ENCODE assay signal across 21 mouse cellular contexts in the genomic region with DNA sequence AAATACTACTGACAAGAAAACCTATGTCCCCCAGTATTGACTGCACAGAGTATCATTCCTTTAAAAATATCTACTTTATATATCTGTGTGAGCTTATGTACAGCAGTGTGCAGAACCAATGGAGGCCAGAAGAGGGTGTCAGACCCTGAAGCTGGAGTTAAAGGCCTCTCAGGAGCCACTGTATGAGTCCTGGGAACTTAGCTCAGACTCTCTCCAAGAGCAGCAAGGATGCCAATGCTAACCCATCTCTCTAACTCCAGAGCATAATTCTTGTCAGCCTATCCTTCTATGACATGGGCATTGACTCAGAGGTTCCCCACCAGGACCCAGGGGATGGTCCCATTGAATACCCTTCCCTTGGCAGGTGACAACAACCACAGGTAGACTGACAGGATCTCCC.
DNase-seq lines count a peak whose midpoint lies in the region; ATAC-seq lines count a peak whose summit lies in the region.
"Had no signal": no experiment of that assay in that cellular context is flagged by ENCODE, and none has a peak within 500 bp of the region (broad histone marks: within the 10 kb centered on the region; RNA-seq: fewer than 3 reads in every experiment).

No protein-coding gene starts in this region.

- no peak overlapping the region for H3K9ac ChIP-seq in midbrain, embryonic 11.5 days (ENCODE audit: low read length)
- no peak overlapping the region for H3K9ac ChIP-seq in midbrain, embryonic 16.5 days (ENCODE audit: low read depth, low read length)
- H3K9ac ChIP-seq: embryonic facial prominence, embryonic 13.5 days; embryonic facial prominence, embryonic 15.5 days; forebrain, embryonic 12.5 days had no signal

- H3K4me2 ChIP-seq in midbrain, embryonic 11.5 days: no peak overlapping the region
- no peak overlapping the region for H3K4me2 ChIP-seq in midbrain, embryonic 16.5 days (ENCODE audit: low read length)
- H3K4me2 ChIP-seq: embryonic facial prominence, embryonic 13.5 days; embryonic facial prominence, embryonic 15.5 days; forebrain, embryonic 12.5 days had no signal

- no peaks in the 10 kb centered on the region for H3K9me3 ChIP-seq in midbrain, embryonic 11.5 days (ENCODE audit: control insufficient read depth, low read length)
- H3K9me3 ChIP-seq in midbrain, embryonic 16.5 days (replicated peaks; ENCODE audit: control insufficient read depth, low read length, poor library complexity, severe bottlenecking): no peaks in the 10 kb centered on the region
- H3K9me3 ChIP-seq: embryonic facial prominence, embryonic 13.5 days; embryonic facial prominence, embryonic 15.5 days; forebrain, embryonic 10.5 days; forebrain, embryonic 12.5 days had no signal

- H3K27ac ChIP-seq in midbrain, embryonic 11.5 days (ENCODE audit: low read depth, low read length): no peak overlapping the region
- no peak overlapping the region for H3K27ac ChIP-seq in midbrain, embryonic 16.5 days (ENCODE audit: low read length)
- H3K27ac ChIP-seq: embryonic facial prominence, embryonic 13.5 days; embryonic facial prominence, embryonic 15.5 days; forebrain, embryonic 10.5 days; forebrain, embryonic 12.5 days had no signal

- no peak overlapping the region for H3K4me3 ChIP-seq in midbrain, embryonic 11.5 days (ENCODE audit: low read depth, low read length)
- no peak overlapping the region for H3K4me3 ChIP-seq in midbrain, embryonic 16.5 days (ENCODE audit: low read depth, low read length)
- H3K4me3 ChIP-seq: embryonic facial prominence, embryonic 13.5 days; embryonic facial prominence, embryonic 15.5 days; erythroblast, embryonic 14.5 days; forebrain, embryonic 10.5 days; forebrain, embryonic 12.5 days had no signal

- no peaks in the 10 kb centered on the region for H3K36me3 ChIP-seq in midbrain, embryonic 11.5 days (ENCODE audit: control insufficient read depth, insufficient read depth, low read length)
- peaks cover 6% of the 10 kb centered on the region for H3K36me3 ChIP-seq in midbrain, embryonic 16.5 days (ENCODE audit: control insufficient read depth, insufficient read depth, low read length)
- H3K36me3 ChIP-seq: embryonic facial prominence, embryonic 13.5 days; embryonic facial prominence, embryonic 15.5 days; forebrain, embryonic 10.5 days; forebrain, embryonic 12.5 days; G1E had no signal

- peak; percentile 76 for DNase-seq in midbrain, embryonic 11.5 days (ENCODE audit: low spot score, missing footprints)
- DNase-seq in ES-CJ7 (ENCODE audit: low read depth, low spot score) (peak; percentile 27), R1 (ENCODE audit: low read depth, low spot score) (peak; percentile 38)
- no peak for DNase-seq in thymus, postnatal 4 days
- DNase-seq: adrenal gland, adult 2 months; adrenal gland, postnatal 25 days; cerebellum, adult 11 months; cerebellum, adult 18-20 months; cerebellum, adult 8-10 months; cerebellum, adult 9-11 months; cerebellum, postnatal 36 days had no signal

- H3K27me3 ChIP-seq in midbrain, embryonic 11.5 days (ENCODE audit: control insufficient read depth, insufficient read depth, low read length): no peaks in the 10 kb centered on the region
- no peaks in the 10 kb centered on the region for H3K27me3 ChIP-seq in midbrain, embryonic 16.5 days (ENCODE audit: control insufficient read depth, insufficient read depth, low read depth, low read length)
- H3K27me3 ChIP-seq: embryonic facial prominence, embryonic 13.5 days; embryonic facial prominence, embryonic 15.5 days; forebrain, embryonic 12.5 days; Patski had no signal

- H3K4me1 ChIP-seq in midbrain, embryonic 11.5 days (ENCODE audit: control insufficient read depth, insufficient read depth, low read length): no peaks in the 10 kb centered on the region; the same call in 1 of the 2 replicates
- H3K4me1 ChIP-seq in midbrain, embryonic 16.5 days (ENCODE audit: control insufficient read depth, insufficient read depth, low read length): no peaks in the 10 kb centered on the region
- H3K4me1 ChIP-seq: embryonic facial prominence, embryonic 13.5 days; embryonic facial prominence, embryonic 15.5 days; forebrain, embryonic 12.5 days had no signal

- no peak for ATAC-seq in midbrain, embryonic 11.5 days (ENCODE audit: low FRiP score)
- no peak for ATAC-seq in midbrain, embryonic 16.5 days
- ATAC-seq: forebrain, embryonic 14.5 days; forebrain, embryonic 16.5 days; Patski had no signal
